Mouse (Mus musculus): ENCODE data around the gene Fbxl17. TPM values are rescaled to one million over a fixed set of nuclear protein-coding genes. Genes with fewer than 3 reads are reported as not detected.

Gene Fbxl17
- polyA plus RNA-seq, 1 experiment from 2014 or later: 7.5 TPM

DNA sequence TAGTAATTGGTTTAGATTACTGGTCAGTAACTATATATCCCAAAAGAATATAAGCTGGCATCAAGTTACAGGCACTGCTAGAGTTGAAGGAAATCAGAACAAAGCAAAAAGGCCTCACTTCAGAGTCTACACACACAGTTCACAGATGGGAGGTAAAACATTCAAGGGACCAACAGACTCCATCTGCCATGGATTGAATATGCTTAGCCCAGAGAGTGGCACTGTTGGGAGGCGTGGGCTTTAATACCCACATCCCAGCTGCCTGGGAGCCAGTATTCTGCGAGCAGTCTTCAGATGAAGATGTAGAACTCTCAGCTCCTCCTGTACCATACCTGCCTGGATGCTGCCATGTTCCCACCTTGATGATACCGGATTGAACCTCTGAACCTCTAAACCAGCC lies 41.8 kb downstream of the Fbxl17 start:
- Histone ChIP-seq H3K4me2 (replicated peaks) (no peak overlapping the region), H3K36me3 (peaks cover 6% of the 10 kb centered on the region; the same call in 1 of the 2 replicates), H3K9ac (no peak overlapping the region), H3K4me1 (no peaks in the 10 kb centered on the region), H3K4me3 (replicated peaks) (no peak overlapping the region), H3K9me3 (replicated peaks) (no peaks in the 10 kb centered on the region), H3K27me3 (no peaks in the 10 kb centered on the region), H3K27ac (replicated peaks) (no peak overlapping the region)
- 85% methylated on average over 3 of the region's 3 CpGs for WGBS
- no peak for ATAC-seq (ENCODE audit: insufficient number of reproducible peaks, low FRiP score, low TSS enrichment, low read depth)

DNA sequence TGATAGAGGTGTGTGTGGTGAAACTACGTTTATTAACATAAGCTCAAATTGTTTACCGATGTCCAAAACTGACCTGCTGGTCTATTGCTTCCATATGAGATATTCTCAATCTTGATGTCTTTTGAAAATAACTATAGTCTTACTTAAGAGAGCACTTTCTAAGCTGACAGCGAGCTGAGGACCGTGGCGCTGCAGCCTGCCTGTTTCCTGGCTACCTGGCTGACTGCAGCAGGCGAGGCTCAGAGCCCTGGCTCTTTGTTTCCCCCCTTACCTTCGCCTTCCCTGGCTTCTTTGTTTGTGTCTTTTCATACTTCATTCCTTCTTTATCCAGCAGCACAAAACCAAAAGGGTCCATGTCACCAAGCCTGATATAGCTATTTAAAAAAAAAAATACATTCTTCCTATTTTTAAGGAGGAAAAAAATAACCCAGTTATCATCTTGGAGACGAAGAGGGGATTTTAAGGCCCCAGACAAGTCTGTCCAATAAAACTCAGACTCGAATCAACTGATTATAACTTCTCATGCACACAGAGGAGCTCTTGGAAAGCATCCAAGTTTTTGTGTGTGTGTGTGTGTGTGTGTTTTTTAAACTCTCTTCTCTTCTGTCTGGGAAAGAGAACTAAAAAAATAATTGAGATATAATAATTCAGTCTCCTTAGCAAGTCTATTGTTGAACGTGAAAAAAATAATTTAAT lies 48.4 kb downstream of the Fbxl17 start:
- Histone ChIP-seq H3K9me3 (replicated peaks) (no peaks in the 10 kb centered on the region), H3K4me3 (replicated peaks) (no peak overlapping the region), H3K4me1 (peaks cover 4% of the 10 kb centered on the region; the same call in 1 of the 2 replicates), H3K27ac (replicated peaks) (no peak overlapping the region; the same call in 1 of the 2 replicates), H3K36me3 (peaks cover 3% of the 10 kb centered on the region; the same call in 1 of the 2 replicates), H3K27me3 (no peaks in the 10 kb centered on the region), H3K4me2 (replicated peaks) (no peak overlapping the region), H3K9ac (no peak overlapping the region)
- 49% methylated on average over 10 of the region's 10 CpGs for WGBS
- no peak for ATAC-seq (ENCODE audit: insufficient number of reproducible peaks, low FRiP score, low TSS enrichment, low read depth)

DNA sequence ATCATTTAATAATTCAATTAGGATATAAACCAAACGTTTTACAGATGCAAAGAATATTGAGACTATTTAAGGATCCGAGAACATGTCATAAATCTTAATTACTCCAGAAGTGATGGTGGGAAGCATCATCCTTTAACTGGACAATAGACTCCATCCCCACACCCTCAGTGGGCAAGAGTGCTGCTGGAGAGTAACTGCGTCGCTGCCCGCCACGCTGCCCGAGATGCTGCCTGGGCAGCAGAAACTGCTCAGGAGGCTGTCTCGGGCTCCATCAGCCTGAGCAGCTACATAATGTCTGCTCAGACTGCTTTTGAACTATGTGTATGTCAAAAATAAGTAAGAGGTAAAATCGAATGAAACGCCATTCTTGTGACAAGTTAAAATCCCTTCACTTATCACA lies 52.1 kb downstream of the Fbxl17 start:
- no peak overlapping the region for H3K27ac ChIP-seq (replicated peaks)

DNA sequence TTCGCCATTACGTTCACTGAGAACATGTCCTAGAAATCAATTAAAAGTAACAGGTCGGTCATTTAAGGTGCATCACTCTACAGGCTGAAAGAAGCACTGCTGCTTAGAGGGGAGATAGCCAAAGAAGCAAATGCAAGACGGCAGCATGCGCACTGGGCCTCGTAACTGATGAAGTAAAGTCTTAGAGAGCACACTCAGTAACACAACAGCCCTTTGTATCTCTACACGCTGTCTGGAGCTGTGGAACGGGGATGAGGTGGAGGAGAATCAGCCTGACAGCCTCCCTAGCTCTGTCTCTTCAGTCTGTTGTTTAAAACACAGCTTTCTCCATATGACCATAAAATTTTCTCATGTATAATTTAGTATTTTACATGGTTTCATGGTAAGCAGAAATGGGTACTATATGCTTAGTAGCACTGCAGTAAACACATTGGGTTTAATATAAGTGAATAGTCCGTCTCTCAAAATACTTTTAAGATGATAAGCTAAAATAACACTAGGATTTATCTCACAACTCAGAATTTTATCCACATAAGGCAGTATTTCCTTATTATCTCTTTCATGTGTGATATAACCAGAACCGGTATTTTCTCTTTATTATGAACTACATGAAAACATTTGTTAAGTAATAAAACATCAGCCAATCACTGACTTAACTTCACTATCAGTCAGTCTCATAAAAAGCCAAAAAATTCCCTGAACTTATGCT lies 52.7 kb downstream of the Fbxl17 start:
- 67% methylated on average over 10 of the region's 10 CpGs for WGBS
- Histone ChIP-seq H3K9ac (no peak overlapping the region), H3K9me3 (replicated peaks) (no peaks in the 10 kb centered on the region)

More for the DNA sequence above, 52.1 kb downstream of the Fbxl17 start:
- Histone ChIP-seq H3K4me1 (peaks cover 4% of the 10 kb centered on the region; the same call in 1 of the 2 replicates), H3K27me3 (no peaks in the 10 kb centered on the region), H3K9me3 (replicated peaks) (no peaks in the 10 kb centered on the region), H3K4me3 (replicated peaks) (no peak overlapping the region), H3K36me3 (no peaks in the 10 kb centered on the region), H3K4me2 (replicated peaks) (no peak overlapping the region), H3K9ac (no peak overlapping the region)
- WGBS: 69% methylated on average over 10 of the region's 10 CpGs
- no peak for ATAC-seq (ENCODE audit: insufficient number of reproducible peaks, low FRiP score, low TSS enrichment, low read depth)

DNA sequence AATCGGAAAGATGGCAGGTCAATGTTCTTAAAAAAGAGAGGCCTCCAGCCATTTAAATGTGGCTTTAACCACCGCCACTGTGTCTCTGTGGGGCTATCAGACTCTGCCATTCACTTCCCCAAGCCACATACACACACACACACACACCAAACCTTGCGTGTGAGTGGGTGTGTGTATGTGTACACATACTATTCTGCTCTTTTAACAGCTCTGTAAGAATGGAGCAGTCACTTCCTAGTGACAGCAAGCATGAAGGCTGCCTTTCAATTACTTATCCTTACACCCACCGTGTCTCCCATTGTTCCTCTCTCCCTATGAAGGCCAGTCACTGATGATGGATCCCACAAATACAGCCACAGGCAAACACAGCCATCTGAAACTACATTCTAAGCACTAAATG lies 54.6 kb downstream of the Fbxl17 start:
- Histone ChIP-seq H3K36me3 (no peaks in the 10 kb centered on the region), H3K4me3 (replicated peaks) (no peak overlapping the region), H3K4me2 (replicated peaks) (no peak overlapping the region), H3K9ac (no peak overlapping the region), H3K27ac (replicated peaks) (no peak overlapping the region), H3K27me3 (no peaks in the 10 kb centered on the region), H3K4me1 (no peaks in the 10 kb centered on the region), H3K9me3 (replicated peaks) (no peaks in the 10 kb centered on the region)
- WGBS: 79% methylated on average over 4 of the region's 4 CpGs
- ATAC-seq (ENCODE audit: insufficient number of reproducible peaks, low FRiP score, low TSS enrichment, low read depth): no peak

More for the DNA sequence above, 52.7 kb downstream of the Fbxl17 start:
- Histone ChIP-seq H3K4me3 (replicated peaks) (no peak overlapping the region), H3K4me1 (peaks cover 4% of the 10 kb centered on the region; the same call in 1 of the 2 replicates), H3K27ac (replicated peaks) (no peak overlapping the region), H3K36me3 (no peaks in the 10 kb centered on the region), H3K27me3 (no peaks in the 10 kb centered on the region), H3K4me2 (replicated peaks) (no peak overlapping the region)
- no peak for ATAC-seq (ENCODE audit: insufficient number of reproducible peaks, low FRiP score, low TSS enrichment, low read depth)

DNA sequence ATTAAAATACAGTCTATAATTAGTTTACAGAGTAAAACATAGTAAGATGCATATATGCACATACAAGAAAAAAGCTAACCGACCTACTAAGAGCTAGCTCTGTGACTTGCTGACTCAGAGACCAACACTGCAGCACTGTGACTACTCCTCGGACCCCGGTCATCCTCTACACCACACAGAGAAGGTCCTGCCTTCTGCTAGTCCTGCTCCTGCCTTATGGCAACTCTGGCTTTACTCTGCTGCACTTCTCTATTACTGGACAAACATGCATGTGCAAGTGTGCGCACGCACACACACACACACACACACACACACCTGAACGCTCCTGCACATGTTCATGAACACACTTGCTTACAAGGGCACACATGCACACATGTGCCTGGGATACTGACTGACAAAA lies 62.4 kb downstream of the Fbxl17 start:
- Histone ChIP-seq H3K27ac (replicated peaks) (no peak overlapping the region), H3K27me3 (no peaks in the 10 kb centered on the region), H3K4me3 (replicated peaks) (no peak overlapping the region), H3K36me3 (no peaks in the 10 kb centered on the region), H3K9me3 (replicated peaks) (no peaks in the 10 kb centered on the region), H3K4me1 (no peaks in the 10 kb centered on the region), H3K4me2 (replicated peaks) (no peak overlapping the region), H3K9ac (no peak overlapping the region)
- WGBS: 91% methylated on average over 6 of the region's 6 CpGs
- no peak for ATAC-seq (ENCODE audit: insufficient number of reproducible peaks, low FRiP score, low TSS enrichment, low read depth)

DNA sequence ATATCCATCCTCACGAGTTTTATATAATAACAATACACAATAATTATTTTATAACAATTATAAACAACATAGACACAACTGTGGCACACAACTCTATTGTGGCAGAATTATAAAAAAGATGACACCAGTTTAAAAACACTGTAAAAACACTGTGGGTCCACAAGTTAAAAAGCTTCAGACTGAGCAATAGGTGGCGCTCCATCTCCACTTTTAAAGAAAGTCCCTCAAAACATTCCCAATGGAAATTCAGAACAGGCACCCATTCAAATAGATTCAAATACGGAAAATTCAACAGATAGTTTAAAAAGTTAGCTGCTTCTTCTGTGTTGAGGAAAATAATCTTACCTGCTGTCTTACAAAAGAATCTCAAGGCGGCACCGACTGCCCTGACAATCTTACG lies 65.7 kb downstream of the Fbxl17 start:
- Histone ChIP-seq H3K4me3 (replicated peaks) (no peak overlapping the region), H3K9ac (no peak overlapping the region), H3K4me1 (no peaks in the 10 kb centered on the region), H3K36me3 (no peaks in the 10 kb centered on the region), H3K27ac (replicated peaks) (no peak overlapping the region), H3K9me3 (replicated peaks) (no peaks in the 10 kb centered on the region), H3K4me2 (replicated peaks) (no peak overlapping the region), H3K27me3 (no peaks in the 10 kb centered on the region)
- 50% methylated on average over 6 of the region's 6 CpGs for WGBS
- ATAC-seq (ENCODE audit: insufficient number of reproducible peaks, low FRiP score, low TSS enrichment, low read depth): no peak

DNA sequence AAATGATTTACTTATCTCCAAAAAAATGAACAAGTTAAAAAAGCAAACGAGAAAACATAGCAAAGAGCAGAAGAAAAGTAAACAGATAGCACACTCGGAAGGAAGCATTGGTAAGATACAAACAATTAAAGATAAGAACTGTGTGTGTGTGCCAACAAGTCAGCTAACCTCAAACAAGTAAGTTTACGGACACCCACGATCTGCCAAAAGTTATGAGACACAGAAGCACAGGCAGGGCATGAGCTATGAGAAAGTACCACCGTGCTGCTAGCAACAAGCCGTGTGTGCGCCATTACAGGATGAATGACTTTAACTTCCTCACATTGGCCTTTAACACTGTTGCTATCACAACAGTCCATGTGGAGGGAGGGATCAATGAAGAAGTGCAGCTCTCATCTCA lies 68.2 kb downstream of the Fbxl17 start:
- H3K9ac ChIP-seq: no peak overlapping the region
- H3K4me3 ChIP-seq (replicated peaks): no peak overlapping the region
- H3K4me1 ChIP-seq: no peaks in the 10 kb centered on the region
- 76% methylated on average over 7 of the region's 7 CpGs for WGBS
- no peaks in the 10 kb centered on the region for H3K9me3 ChIP-seq (replicated peaks)
- ATAC-seq (ENCODE audit: insufficient number of reproducible peaks, low FRiP score, low TSS enrichment, low read depth): no peak
- no peak overlapping the region for H3K27ac ChIP-seq (replicated peaks)
- H3K4me2 ChIP-seq (replicated peaks): no peak overlapping the region
- H3K36me3 ChIP-seq: no peaks in the 10 kb centered on the region
- no peaks in the 10 kb centered on the region for H3K27me3 ChIP-seq

DNA sequence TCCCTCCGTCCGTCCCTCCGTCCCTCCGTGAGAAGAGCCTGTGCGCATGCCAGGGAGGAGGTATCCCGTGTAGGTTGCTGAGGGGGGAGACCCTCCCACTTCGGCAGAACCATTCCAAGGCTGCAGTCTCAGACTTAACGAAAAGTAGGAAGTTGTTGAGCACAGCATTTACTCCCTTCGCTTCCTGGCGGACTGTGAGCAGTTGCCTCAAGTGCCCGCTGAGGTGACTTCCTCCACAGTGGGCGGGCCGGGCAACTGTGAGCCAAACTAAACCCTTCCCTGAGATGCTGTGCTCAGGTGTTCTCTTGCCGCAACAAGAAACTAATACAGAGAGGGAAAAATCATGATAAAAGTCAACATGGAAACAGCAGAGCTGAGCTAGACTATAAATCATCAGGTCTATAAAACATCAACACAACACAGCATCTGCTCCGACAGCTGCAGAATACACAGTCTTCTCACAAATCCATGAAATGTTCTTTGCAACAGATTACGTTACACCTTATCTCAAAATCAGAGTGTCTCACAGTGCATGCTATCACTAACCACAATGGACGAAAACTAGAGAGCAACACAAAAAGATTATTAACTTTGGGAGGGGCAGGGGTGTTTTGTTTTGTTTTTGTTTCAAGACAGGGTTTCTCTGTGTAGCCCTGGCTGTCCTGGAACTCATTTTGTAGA lies 69.3 kb downstream of the Fbxl17 start:
- no peaks in the 10 kb centered on the region for H3K36me3 ChIP-seq
- 65% methylated on average over 17 of the region's 17 CpGs for WGBS
- no peaks in the 10 kb centered on the region for H3K27me3 ChIP-seq
- H3K4me1 ChIP-seq: no peaks in the 10 kb centered on the region
- no peaks in the 10 kb centered on the region for H3K9me3 ChIP-seq (replicated peaks)
- H3K4me3 ChIP-seq (replicated peaks): no peak overlapping the region
- no peak overlapping the region for H3K9ac ChIP-seq
- H3K4me2 ChIP-seq (replicated peaks): peak overlapping the region; percentile 27
- no peak overlapping the region for H3K27ac ChIP-seq (replicated peaks)
- ATAC-seq (ENCODE audit: insufficient number of reproducible peaks, low FRiP score, low TSS enrichment, low read depth): no peak

DNA sequence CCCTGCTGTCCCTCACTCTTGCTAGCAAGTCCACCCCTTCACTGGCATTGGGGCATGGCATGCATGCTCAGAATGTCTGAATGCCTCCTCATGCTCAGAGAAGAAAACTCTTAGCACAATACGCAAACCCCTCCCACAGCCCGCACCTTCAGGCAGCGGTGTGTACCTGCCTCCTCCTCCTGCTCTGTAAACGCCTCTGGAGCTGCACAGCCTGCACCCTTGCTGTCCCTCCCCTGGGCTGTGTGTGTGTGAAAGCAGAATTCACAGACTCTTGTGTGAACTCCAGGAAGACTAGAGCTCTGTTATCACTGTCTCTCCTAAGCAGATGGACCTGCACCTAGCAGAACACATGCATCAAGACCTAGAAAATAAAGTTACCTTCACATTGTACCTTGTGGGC lies 76.0 kb downstream of the Fbxl17 start:
- Histone ChIP-seq H3K9me3 (replicated peaks) (no peaks in the 10 kb centered on the region), H3K27me3 (no peaks in the 10 kb centered on the region), H3K4me1 (no peaks in the 10 kb centered on the region; the same call in 1 of the 2 replicates), H3K27ac (replicated peaks) (no peak overlapping the region), H3K4me3 (replicated peaks) (no peak overlapping the region), H3K9ac (no peak overlapping the region), H3K4me2 (replicated peaks) (no peak overlapping the region), H3K36me3 (no peaks in the 10 kb centered on the region)
- 76% methylated on average over 4 of the region's 4 CpGs for WGBS
- ATAC-seq (ENCODE audit: insufficient number of reproducible peaks, low FRiP score, low TSS enrichment, low read depth): no peak

DNA sequence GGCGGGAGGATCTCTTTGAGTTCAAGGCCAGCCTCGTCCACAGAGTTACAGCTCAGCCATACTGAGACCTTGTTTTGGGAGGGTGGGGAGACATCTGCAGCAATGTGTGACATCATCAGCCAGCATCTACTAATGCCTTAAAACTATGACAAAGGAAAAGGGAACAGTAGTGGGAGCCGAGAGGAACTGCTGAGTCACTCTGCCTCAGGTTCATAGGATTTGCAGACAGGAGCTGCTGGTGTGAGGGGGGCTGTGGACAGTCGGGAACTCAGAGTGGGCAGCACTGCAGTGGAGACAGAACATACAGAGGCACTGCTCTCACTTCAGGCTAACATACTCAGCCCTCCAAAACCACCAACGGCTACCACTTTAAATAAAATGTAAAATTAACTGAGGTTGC lies 77.1 kb downstream of the Fbxl17 start:
- WGBS: 96% methylated on average over 5 of the region's 5 CpGs
- no peak for ATAC-seq (ENCODE audit: insufficient number of reproducible peaks, low FRiP score, low TSS enrichment, low read depth)
- no peak overlapping the region for H3K9ac ChIP-seq

More for the DNA sequence above, 77.1 kb downstream of the Fbxl17 start:
- H3K4me3 ChIP-seq (replicated peaks): no peak overlapping the region
- no peaks in the 10 kb centered on the region for H3K36me3 ChIP-seq
- H3K9me3 ChIP-seq (replicated peaks): no peaks in the 10 kb centered on the region
- H3K27me3 ChIP-seq: no peaks in the 10 kb centered on the region
- no peak overlapping the region for H3K4me2 ChIP-seq (replicated peaks)
- no peak overlapping the region for H3K27ac ChIP-seq (replicated peaks)
- no peaks in the 10 kb centered on the region; the same call in 1 of the 2 replicates for H3K4me1 ChIP-seq
